Mouse (Mus musculus) G1E (cell line): Measurements from ENCODE around the gene Nlk.
"Not testable (repeated sequence)": the region's sequence is repeated elsewhere in the genome, so short reads cannot be mapped to it uniquely, and the experiment has no call there.

Experiments used
- CTCF ChIP-seq: IDR thresholded peaks from 2 replicates; pipeline ENCODE4 v1.5.1; 2012; ENCODE audit warnings: low read depth, low read length, inconsistent platforms, mixed read lengths
- POLR2AphosphoS5 ChIP-seq: IDR thresholded peaks from 2 replicates; pipeline ENCODE4 v1.6.1; 2012; ENCODE audit warnings: low read depth, low read length, inconsistent platforms; ENCODE audit not compliant: insufficient replicate concordance

GRCm38 (mm10) chr11:78587677-78588076 is 109.5 kb downstream of the Nlk start:
- TF ChIP-seq POLR2AphosphoS5, CTCF: not testable (repeated sequence)
